Mouse (Mus musculus) forebrain, embryonic 10.5 days (tissue): ENCODE results near the gene Gm12886. TPM values are rescaled to one million over a fixed set of nuclear protein-coding genes. Genes with fewer than 3 reads are reported as not detected.

Experiments
- DNase-seq: peaks from one replicate; pipeline ENCODE4 v3.0.0-alpha.2; 2017; ENCODE audit warnings: low spot score; ENCODE audit errors: extremely low spot score
- H3K27ac ChIP-seq: fragments of 300-500 bp; sonication (generic); 2 replicates; pipeline ENCODE4 v1.5.1; 2016; ENCODE audit warnings: mild to moderate bottlenecking
- H3K27me3 ChIP-seq: fragments of 300-500 bp; sonication (generic); 2 replicates; pipeline ENCODE4 v1.6.1; 2016; ENCODE audit warnings: mild to moderate bottlenecking; ENCODE audit not compliant: poor library complexity, severe bottlenecking
- H3K36me3 ChIP-seq: fragments of 300-500 bp; sonication (generic); replicated peaks from 2 replicates; pipeline ENCODE4 v1.6.1; 2016; ENCODE audit warnings: mild to moderate bottlenecking, moderate library complexity
- H3K4me1 ChIP-seq: fragments of 300-500 bp; sonication (generic); 2 replicates; pipeline ENCODE4 v1.6.1; 2016
- H3K4me3 ChIP-seq: fragments of 300-500 bp; sonication (generic); 2 replicates; pipeline ENCODE4 v1.5.1; 2016; ENCODE audit warnings: mild to moderate bottlenecking, moderate library complexity
- H3K9me3 ChIP-seq: fragments of 300-500 bp; sonication (generic); 2 replicates; pipeline ENCODE4 v1.6.1; 2016; ENCODE audit warnings: mild to moderate bottlenecking, moderate library complexity
- WGBS: fragments of 180-500 bp; shearing (Covaris S2); methylation state at CpG from one replicate; pipeline ENCODE4 v1.1.7; 2016; 5-methylcytosine and 5-hydroxymethylcytosine counted together
- polyA plus RNA-seq: library from polyadenylated mRNA; unstranded; fragments of >200 nt; fragmentation: Nextera tagmentation; extraction: Ambion mirVana; gene quantifications from 2 replicates; pipeline ENCODE4 v1.2.1, GENCODE M21; 2016

Gene Gm12886
- polyA plus RNA-seq, result not detected in 2 replicates

- Histone ChIP-seq H3K4me1 (no peaks in the 10 kb centered on the region), H3K4me3 (no peak within 1 kb of the TSS), H3K9me3 (peaks cover 86% of the 10 kb centered on the region), H3K27ac (no peak within 1 kb of the TSS), H3K36me3 (no peaks in the 10 kb centered on the region), H3K27me3 (no peaks in the 10 kb centered on the region)
- WGBS, result 70% methylated on average over 3 of the region's 3 CpGs
- no peak for DNase-seq
Measured at GRCm38 (mm10) chr4:121422999-121423398, at the start of gene Gm12886. Gene Gm12886 (minus strand): TSS chr4:121423099.

Other genes with a start within 250 kb of the Gm12886 start
- 25.7 and 29.8 TPM in 2 replicates for gene Rlf, start 208.0 kb downstream of the Gm12886 start, polyA plus RNA-seq
- not detected in 2 replicates for gene Gm12888, start 98.2 kb downstream of the Gm12886 start, polyA plus RNA-seq
- not detected in 2 replicates for gene Gm12887, start 199.0 kb upstream of the Gm12886 start, polyA plus RNA-seq